Mouse (Mus musculus) MEL (cell line): ENCODE measurements around the gene Rab8b. TPM values are rescaled to one million over a fixed set of nuclear protein-coding genes. Genes with fewer than 3 reads are reported as not detected.
A peak's percentile ranks its signal among the peaks of the same experiment; 100 is the strongest.

Experiments
- DNase-seq: peaks from one replicate; pipeline ENCODE4 v3.0.0; 2011; ENCODE audit warnings: low read depth, low spot score
- H3K27ac ChIP-seq: 2 replicates; pipeline ENCODE4 v1.5.1; 2012; ENCODE audit warnings: low read depth, mild to moderate bottlenecking, control low read depth, low read length, moderate library complexity; ENCODE audit not compliant: control insufficient read depth
- H3K27me3 ChIP-seq, 2 experiments: fragments of 150-350 bp in 1 of 2; sonication (generic) in 1 of 2; 2 replicates each; pipeline ENCODE4 v1.6.1; 2012; ENCODE audit warnings: low read length in 2 of 2, mild to moderate bottlenecking in 2 of 2, improper control_type of control experiment in 1 of 2, moderate library complexity in 1 of 2; ENCODE audit not compliant: insufficient read depth in 2 of 2, control insufficient read depth in 1 of 2
- H3K36me3 ChIP-seq, 2 experiments: 2 replicates each; pipeline ENCODE4 v1.6.1; 2012 to 2014; ENCODE audit warnings: low read length in 2 of 2, improper control_type of control experiment in 1 of 2, inconsistent platforms in 1 of 2, mild to moderate bottlenecking in 1 of 2; ENCODE audit not compliant: insufficient read depth in 2 of 2, control insufficient read depth in 1 of 2
- H3K4me1 ChIP-seq, 2 experiments: fragments of 150-350 bp in 1 of 2; sonication (generic) in 1 of 2; 2 replicates each; pipeline ENCODE4 v1.6.1; 2012; ENCODE audit warnings: low read length in 2 of 2, improper control_type of control experiment in 1 of 2, mild to moderate bottlenecking in 1 of 2; ENCODE audit not compliant: insufficient read depth in 2 of 2, control insufficient read depth in 1 of 2
- H3K4me3 ChIP-seq, 2 experiments: fragments of 150-350 bp in 1 of 2; sonication (generic) in 1 of 2; 2 replicates each; pipeline ENCODE4 v1.5.1; 2012; ENCODE audit warnings: low read depth in 2 of 2, low read length in 2 of 2, mild to moderate bottlenecking in 2 of 2, moderate library complexity in 2 of 2, control low read depth in 1 of 2, improper control_type of control experiment in 1 of 2; ENCODE audit not compliant: control insufficient read depth in 1 of 2, insufficient read depth in 1 of 2
- H3K79me2 ChIP-seq: 2 replicates; pipeline ENCODE4 v1.6.1; 2012; ENCODE audit warnings: mild to moderate bottlenecking, low read length, moderate library complexity; ENCODE audit not compliant: control insufficient read depth, poor library complexity, insufficient read depth
- H3K9ac ChIP-seq: 2 replicates; pipeline ENCODE4 v1.6.1; 2012; ENCODE audit warnings: low read depth, mild to moderate bottlenecking, control low read depth, low read length, moderate library complexity; ENCODE audit not compliant: control insufficient read depth, poor library complexity, severe bottlenecking
- H3K9me3 ChIP-seq: fragments of 150-350 bp; sonication (generic); replicated peaks from 2 replicates; pipeline ENCODE4 v1.6.1; 2012; ENCODE audit warnings: mild to moderate bottlenecking, low read length, improper control_type of control experiment, moderate library complexity; ENCODE audit not compliant: insufficient read depth
- BHLHE40 ChIP-seq: IDR thresholded peaks from 2 replicates; pipeline ENCODE4 v1.6.1; 2012; ENCODE audit warnings: low read depth, mild to moderate bottlenecking, inconsistent platforms, low read length, improper control_type of control experiment, borderline replicate concordance
- CHD2 ChIP-seq: IDR thresholded peaks from 2 replicates; pipeline ENCODE4 v1.6.1; 2011; ENCODE audit warnings: low read length, improper control_type of control experiment
- ETS1 ChIP-seq: IDR thresholded peaks from 2 replicates; pipeline ENCODE4 v1.6.1; 2012; ENCODE audit warnings: low read depth, mild to moderate bottlenecking, inconsistent platforms, low read length, improper control_type of control experiment, moderate library complexity
- GABPA ChIP-seq: IDR thresholded peaks from 2 replicates; pipeline ENCODE4 v1.6.1; 2012; ENCODE audit warnings: low read depth, mild to moderate bottlenecking, inconsistent platforms, low read length, improper control_type of control experiment, moderate library complexity
- HCFC1 ChIP-seq: IDR thresholded peaks from 2 replicates; pipeline ENCODE4 v1.6.1; 2012; ENCODE audit warnings: low read depth, mild to moderate bottlenecking, inconsistent platforms, low read length, improper control_type of control experiment, moderate library complexity
- KAT2A ChIP-seq: conservative IDR thresholded peaks from 2 replicates; pipeline ENCODE4 v1.6.1; 2012; ENCODE audit warnings: low read depth, low read length, improper control_type of control experiment, inconsistent platforms
- MAX ChIP-seq: IDR thresholded peaks from 2 replicates; pipeline ENCODE4 v1.6.1; 2011; ENCODE audit warnings: low read length, improper control_type of control experiment
- MAZ ChIP-seq: IDR thresholded peaks from 2 replicates; pipeline ENCODE4 v1.6.1; 2012; ENCODE audit warnings: low read depth, mild to moderate bottlenecking, inconsistent platforms, low read length, improper control_type of control experiment
- MEF2A ChIP-seq: IDR thresholded peaks from 2 replicates; pipeline ENCODE4 v1.6.1; 2014; ENCODE audit warnings: low read depth, mild to moderate bottlenecking, inconsistent platforms, low read length, improper control_type of control experiment; ENCODE audit not compliant: poor library complexity, insufficient replicate concordance, severe bottlenecking; ENCODE audit errors: extremely low read depth
- MYB ChIP-seq: IDR thresholded peaks from 2 replicates; pipeline ENCODE4 v1.6.1; 2011; ENCODE audit warnings: mild to moderate bottlenecking, low read depth, low read length, improper control_type of control experiment
- MYC ChIP-seq: IDR thresholded peaks from 2 replicates; pipeline ENCODE4 v1.6.1; 2011; ENCODE audit warnings: low read depth, mild to moderate bottlenecking, low read length, improper control_type of control experiment, moderate library complexity
- NRF1 ChIP-seq: IDR thresholded peaks from 2 replicates; pipeline ENCODE4 v1.6.1; 2014; ENCODE audit warnings: low read depth, mild to moderate bottlenecking, inconsistent platforms, low read length, improper control_type of control experiment, moderate library complexity; ENCODE audit not compliant: poor library complexity, insufficient read depth, severe bottlenecking
- POLR2AphosphoS2 ChIP-seq: IDR thresholded peaks from 2 replicates; pipeline ENCODE4 v1.6.1; 2011; ENCODE audit warnings: low read length, improper control_type of control experiment
- POLR2AphosphoS5 ChIP-seq: IDR thresholded peaks from 2 replicates; pipeline ENCODE4 v1.6.1; 2012; ENCODE audit warnings: low read depth, borderline replicate concordance, mild to moderate bottlenecking, inconsistent platforms, low read length, moderate library complexity, mixed read lengths
- RAD21 ChIP-seq: IDR thresholded peaks from 2 replicates; pipeline ENCODE4 v1.6.1; 2011; ENCODE audit warnings: mild to moderate bottlenecking, low read depth, low read length, improper control_type of control experiment
- SMC3 ChIP-seq: IDR thresholded peaks from 2 replicates; pipeline ENCODE4 v1.6.1; 2011; ENCODE audit warnings: low read depth, low read length, improper control_type of control experiment
- TAL1 ChIP-seq: IDR thresholded peaks from 2 replicates; pipeline ENCODE4 v1.6.1; 2012; ENCODE audit warnings: mild to moderate bottlenecking, inconsistent platforms, low read length, moderate library complexity, mixed read lengths
- TBP ChIP-seq: IDR thresholded peaks from 2 replicates; pipeline ENCODE4 v1.8.0; 2011; ENCODE audit warnings: low read depth, low read length, improper control_type of control experiment
- TCF12 ChIP-seq: IDR thresholded peaks from 2 replicates; pipeline ENCODE4 v1.6.1; 2014; ENCODE audit warnings: low read depth, mild to moderate bottlenecking, inconsistent platforms, low read length, improper control_type of control experiment, moderate library complexity
- USF1 ChIP-seq: IDR thresholded peaks from 2 replicates; pipeline ENCODE4 v1.6.1; 2014; ENCODE audit warnings: low read depth, mild to moderate bottlenecking, inconsistent platforms, low read length, improper control_type of control experiment, moderate library complexity
- USF2 ChIP-seq, 2 experiments: IDR thresholded peaks; 2 replicates each; pipeline ENCODE4 v1.6.1; 2011 to 2012; ENCODE audit warnings: improper control_type of control experiment in 2 of 2, low read length in 2 of 2, borderline replicate concordance in 1 of 2, inconsistent platforms in 1 of 2, low read depth in 1 of 2, mild to moderate bottlenecking in 1 of 2; ENCODE audit not compliant: insufficient read depth in 1 of 2
- ZKSCAN1 ChIP-seq: IDR thresholded peaks from 2 replicates; pipeline ENCODE4 v1.6.1; 2012; ENCODE audit warnings: low read depth, mild to moderate bottlenecking, inconsistent platforms, low read length, improper control_type of control experiment, moderate library complexity
- ZMIZ1 ChIP-seq: IDR thresholded peaks from 2 replicates; pipeline ENCODE4 v1.6.1; 2012; ENCODE audit warnings: low read depth, mild to moderate bottlenecking, inconsistent platforms, low read length, improper control_type of control experiment, moderate library complexity
- ZNF384 ChIP-seq: IDR thresholded peaks from 2 replicates; pipeline ENCODE4 v1.6.1; 2012; ENCODE audit warnings: low read depth, mild to moderate bottlenecking, inconsistent platforms, low read length, improper control_type of control experiment
- polyA plus RNA-seq, 2 experiments: library from polyadenylated mRNA; stranded (reverse) in 1 of 2; unstranded in 1 of 2; fragments of >175 nt in 1 of 2; fragments of >200 nt in 1 of 2; gene quantifications; 2 replicates each; pipeline versions ENCODE4 v1.2.1 to v1.2.4; 2012; ENCODE audit warnings: low replicate concordance in 2 of 2, low read depth in 1 of 2; ENCODE audit not compliant: insufficient read length in 2 of 2, insufficient read depth in 1 of 2, missing spikeins in 1 of 2
- total RNA-seq: library from RNA; depleted of rRNA; stranded (reverse); fragments of 300-350 nt; gene quantifications from 2 replicates; pipeline ENCODE4 v1.2.3, GENCODE M21; 2012

Gene Rab8b
- total and polyA plus RNA-seq, 3 experiments: 16.1 to 16.4 TPM; not detected in 1

DNA sequence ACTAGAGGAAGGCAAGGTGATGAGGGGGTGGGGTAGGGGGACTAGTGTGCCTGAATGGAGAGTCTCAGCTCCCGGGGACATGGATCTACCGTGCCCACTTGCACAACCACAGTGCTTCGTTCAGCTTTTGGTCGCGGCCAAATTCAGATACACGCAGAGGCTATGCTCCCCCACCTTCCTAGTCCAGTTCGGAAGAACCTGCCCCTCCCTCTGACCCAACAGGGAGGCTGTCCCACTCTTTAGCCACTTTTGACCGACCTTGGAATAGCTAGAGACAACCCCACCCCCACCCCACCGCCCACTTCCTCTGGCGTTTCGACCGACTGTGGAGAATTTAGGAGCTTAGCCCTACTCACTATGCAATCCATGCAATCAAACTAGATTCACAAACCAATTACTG is 117.5 kb downstream of the Rab8b start:
- no peak for DNase-seq
- no peaks in the 10 kb centered on the region for H3K79me2 ChIP-seq

DNA sequence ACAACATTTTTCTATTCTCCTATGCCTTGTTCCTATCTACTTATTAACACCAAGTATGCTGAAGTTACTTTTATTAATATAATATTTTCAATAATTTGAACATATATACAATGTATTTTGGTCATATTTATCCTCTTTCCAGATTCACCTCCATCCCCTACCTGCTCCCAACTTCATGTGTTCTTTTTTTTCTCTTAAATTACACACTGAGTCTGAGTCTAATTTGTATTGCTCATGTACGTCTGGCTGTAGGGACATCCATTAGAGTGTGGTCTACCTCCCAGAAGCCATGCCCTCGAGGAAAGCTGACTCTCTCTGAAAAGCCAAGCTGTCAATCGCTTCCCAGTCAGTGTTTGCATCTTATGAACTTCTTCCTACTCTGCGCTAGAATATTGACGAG is 122.7 kb downstream of the Rab8b start, which contains the start of gene Gm10647:
Gene Gm10647 (plus strand): TSS at position 301 of the 400 bp plus-strand sequence.
- TF ChIP-seq KAT2A: no peak
- TF ChIP-seq POLR2AphosphoS2: no peak
- TF ChIP-seq NRF1: no peak
- TF ChIP-seq GABPA: no peak
- TF ChIP-seq RAD21: no peak
- no peak for TF ChIP-seq HCFC1
- TF ChIP-seq TBP: no peak
- no peak for TF ChIP-seq TCF12
- TF ChIP-seq BHLHE40: no peak
- TF ChIP-seq MEF2A: no peak
- TF ChIP-seq SMC3: no peak
- TF ChIP-seq ZMIZ1: no peak
- no peak for TF ChIP-seq ZKSCAN1
- TF ChIP-seq MAZ: no peak
- no peak for TF ChIP-seq CHD2
- TF ChIP-seq POLR2AphosphoS5: no peak
- TF ChIP-seq ZNF384: no peak
- no peak for TF ChIP-seq TAL1
- TF ChIP-seq USF1: no peak
- TF ChIP-seq, all 39 proteins: peak for 0
- Histone ChIP-seq H3K9me3 (no peaks in the 10 kb centered on the region), H3K4me3 (peak within 1 kb of the TSS; percentile 46 to 88), H3K4me1 (peaks cover 0 to 5% of the 10 kb centered on the region in 2 experiments; a peak in 1 of 4 replicates), H3K27ac (no peak within 1 kb of the TSS), H3K27me3 (peaks cover 8 to 26% of the 10 kb centered on the region in 2 experiments), H3K79me2 (no peaks in the 10 kb centered on the region; the same call in 1 of the 2 replicates), H3K36me3 (peaks cover 0 to 8% of the 10 kb centered on the region in 2 experiments; a peak in 2 of 4 replicates), H3K9ac (no peak within 1 kb of the TSS; the same call in 1 of the 2 replicates)
- DNase-seq: no peak

More for the DNA sequence above, 117.5 kb downstream of the Rab8b start:
- Histone ChIP-seq H3K9ac (no peak overlapping the region), H3K4me1 (no peaks in the 10 kb centered on the region), H3K9me3 (no peaks in the 10 kb centered on the region), H3K27ac (no peak overlapping the region), H3K4me3 (no peak overlapping the region), H3K36me3 (no peaks in the 10 kb centered on the region), H3K27me3 (peaks cover 7 to 11% of the 10 kb centered on the region in 2 experiments)
- no peak for TF ChIP-seq ZNF384
- no peak for TF ChIP-seq USF1
- no peak for TF ChIP-seq MYC
- TF ChIP-seq USF2 (IDR thresholded peaks at IDR 0.05; ENCODE audit: borderline replicate concordance in 1 of 2, insufficient read depth in 1 of 2, low read depth in 1 of 2, low read length in 2 of 2): no peak
- no peak for TF ChIP-seq HCFC1
- no peak for TF ChIP-seq ETS1
- no peak for TF ChIP-seq MAX
- TF ChIP-seq TAL1: no peak
- TF ChIP-seq MYB: no peak
